ENCODE assay signal across 8 mouse cellular contexts in the genomic region with DNA sequence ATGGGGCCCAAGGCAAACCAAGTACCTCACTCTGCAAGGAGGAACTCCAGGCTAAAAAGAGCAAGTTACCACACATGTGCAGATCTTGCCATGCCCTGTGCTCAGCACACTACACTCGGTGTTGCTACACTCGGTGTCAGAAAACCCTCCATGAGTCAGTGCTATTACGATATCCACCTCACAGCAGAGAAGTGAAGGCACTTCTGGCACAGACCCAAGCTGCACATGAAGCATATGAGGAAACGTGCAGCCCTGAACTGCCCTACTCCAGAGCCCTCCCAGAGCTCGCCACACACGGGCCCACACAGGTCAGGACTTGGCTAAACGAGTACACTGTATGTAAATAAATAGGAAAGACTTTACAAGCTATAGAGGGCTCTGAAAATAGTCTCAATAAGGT.
DNase-seq lines count a peak whose midpoint lies in the region; ATAC-seq and TF ChIP-seq lines count a peak whose summit lies in the region.

No protein-coding gene starts in this region.

- H3K9me3 ChIP-seq in liver, postnatal 0 days (ENCODE audit: low read length): no peaks in the 10 kb centered on the region
- no peaks in the 10 kb centered on the region for H3K9me3 ChIP-seq in stomach, postnatal 0 days (ENCODE audit: control insufficient read depth, low read length)

- H3K4me2 ChIP-seq in liver, postnatal 0 days (ENCODE audit: low read depth, low read length): no peak overlapping the region
- no peak overlapping the region for H3K4me2 ChIP-seq in stomach, postnatal 0 days (replicated peaks; ENCODE audit: low read depth)

- no peaks in the 10 kb centered on the region for H3K27me3 ChIP-seq in liver, postnatal 0 days (ENCODE audit: insufficient read depth, low read length)
- H3K27me3 ChIP-seq in stomach, postnatal 0 days (ENCODE audit: control insufficient read depth, insufficient read depth, low read length): no peaks in the 10 kb centered on the region

- H3K36me3 ChIP-seq in liver, postnatal 0 days (replicated peaks; ENCODE audit: insufficient read depth, low read length): no peaks in the 10 kb centered on the region; the same call in 1 of the 2 replicates
- no peaks in the 10 kb centered on the region for H3K36me3 ChIP-seq in stomach, postnatal 0 days (ENCODE audit: control insufficient read depth, insufficient read depth, low read length)

- H3K27ac ChIP-seq in liver, postnatal 0 days (ENCODE audit: low read depth): peak overlapping the region; percentile 63
- peak overlapping the region; percentile 75 for H3K27ac ChIP-seq in stomach, postnatal 0 days (replicated peaks)

- no peak overlapping the region for H3K4me3 ChIP-seq in liver, postnatal 0 days (ENCODE audit: low read depth, low read length)
- H3K4me3 ChIP-seq in stomach, postnatal 0 days (ENCODE audit: low read depth, low read length): no peak overlapping the region

- ATAC-seq in liver, postnatal 0 days: peak; percentile 92
- ATAC-seq in stomach, postnatal 0 days (ENCODE audit: low FRiP score, low TSS enrichment): peak; percentile 91

- no peak for TF ChIP-seq CTCF in liver, postnatal 0 days (IDR thresholded peaks at IDR 0.05; ENCODE audit: low read depth)
- TF ChIP-seq CTCF in stomach, postnatal 0 days (IDR thresholded peaks at IDR 0.05; ENCODE audit: low read depth): no peak

- H3K4me1 ChIP-seq in liver, postnatal 0 days (ENCODE audit: insufficient read depth): peaks cover 20% of the 10 kb centered on the region
- peaks cover 7% of the 10 kb centered on the region; the same call in 1 of the 2 replicates for H3K4me1 ChIP-seq in stomach, postnatal 0 days (replicated peaks; ENCODE audit: control insufficient read depth, insufficient read depth)

- 27% methylated on average over 7 of the region's 7 CpGs for WGBS in liver, postnatal 0 days (ENCODE audit: insufficient replicate concordance)
- 22% methylated on average over 7 of the region's 7 CpGs for WGBS in stomach, postnatal 0 days

- peak; percentile 38 for DNase-seq in right cerebral cortex, postnatal 14 days
- no peak for DNase-seq in right cerebral cortex, postnatal 25 days
- peak; percentile 50 for DNase-seq in c-Kit-positive CD71-negative TER-119-negative erythroid progenitor cells, embryonic 14.5 days (ENCODE audit: low read depth)
- peak; percentile 81 for DNase-seq in liver, postnatal 0 days
- peak; percentile 78 for DNase-seq in stomach, postnatal 0 days (ENCODE audit: low spot score)
- DNase-seq in T-cell, adult 2 months (ENCODE audit: low spot score): no peak
- DNase-seq in ovary, postnatal 36 days (ENCODE audit: low spot score): no peak
- no peak for DNase-seq in layer of hippocampus, postnatal 36 days

- peak; percentile 38 for TF ChIP-seq EP300 in liver, postnatal 0 days (IDR thresholded peaks at IDR 0.05; ENCODE audit: low read depth)
- TF ChIP-seq EP300 in stomach, postnatal 0 days (optimal IDR thresholded peaks at IDR 0.05): peak; percentile 41

- H3K9ac ChIP-seq in liver, postnatal 0 days (replicated peaks): no peak overlapping the region
- no peak overlapping the region for H3K9ac ChIP-seq in stomach, postnatal 0 days (ENCODE audit: low read length)

Comparison
In these comparisons a context has a peak if more than half of its experiments do, and no peak if none do; other contexts are left out.
1. DNase-seq: peak in right cerebral cortex, postnatal 14 days (single experiment), c-Kit-positive CD71-negative TER-119-negative erythroid progenitor cells, embryonic 14.5 days (single experiment), liver, postnatal 0 days (single experiment) and stomach, postnatal 0 days (single experiment); none in right cerebral cortex, postnatal 25 days (single experiment), T-cell, adult 2 months (single experiment), ovary, postnatal 36 days (single experiment) and layer of hippocampus, postnatal 36 days (0 of 2).